1 mouse cellular context compared by ENCODE assay signal in the genomic region with DNA sequence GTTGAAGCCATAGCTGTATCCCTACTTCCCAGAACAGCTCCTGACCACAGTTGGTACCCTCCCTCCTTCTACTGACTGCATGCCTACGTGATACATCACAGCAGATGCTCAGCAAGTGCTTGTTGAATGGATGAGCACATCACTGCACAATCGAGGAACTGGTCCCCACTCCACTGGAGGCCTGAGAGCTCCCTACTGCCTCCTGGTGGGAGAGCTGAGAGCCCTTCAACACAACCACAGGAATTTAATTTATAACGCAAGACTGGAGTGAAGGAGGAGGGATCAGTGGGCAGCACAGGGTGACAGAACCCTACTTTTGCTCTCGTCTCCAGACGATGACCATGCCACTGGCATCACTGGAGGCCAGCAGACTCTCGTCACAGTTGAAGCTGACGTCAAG.
A peak's percentile ranks its signal among the peaks of the same experiment; 100 is the strongest.
TF ChIP-seq lines count a peak whose summit lies in the region.

No protein-coding gene starts in this region.

TF ChIP-seq in MEL, 35 proteins besides CTCF, POLR2A, EP300 and RAD21 (continued from another document):
- no peak for TF ChIP-seq UBTF (IDR thresholded peaks at IDR 0.05; ENCODE audit: borderline replicate concordance, insufficient read depth, low read depth, low read length)
- no peak for TF ChIP-seq MAFK (IDR thresholded peaks at IDR 0.05; ENCODE audit: borderline replicate concordance, low read depth, low read length)
- no peak for TF ChIP-seq NRF1 (IDR thresholded peaks at IDR 0.05; ENCODE audit: insufficient read depth, low read depth, low read length, poor library complexity, severe bottlenecking)
- TF ChIP-seq E2F4 (IDR thresholded peaks at IDR 0.05; ENCODE audit: borderline replicate concordance, low read depth, low read length) = no peak
- TF ChIP-seq ETS1 (IDR thresholded peaks at IDR 0.05; ENCODE audit: low read depth, low read length) = no peak
- peak; percentile 62 for TF ChIP-seq SMC3 (IDR thresholded peaks at IDR 0.05; ENCODE audit: low read depth, low read length)
TF ChIP-seq in MEL: peak in this region for 1.
